In genomic region chr19:46527632-46528528, GRCm38 (mm10) we compare ENCODE assay signal across 8 mouse cellular contexts. TPM values are rescaled to one million over a fixed set of nuclear protein-coding genes. Genes with fewer than 3 reads are reported as not detected.
DNase-seq lines count a peak whose midpoint lies in the region; ATAC-seq and TF ChIP-seq lines count a peak whose summit lies in the region.

No protein-coding gene starts in this region.

- H3K4me2 ChIP-seq in heart, embryonic 11.5 days = peak overlapping the region; percentile 62
- H3K4me2 ChIP-seq in hindbrain, embryonic 16.5 days (ENCODE audit: low read length) = peak overlapping the region; percentile 43
- peak overlapping the region; percentile 56 for H3K4me2 ChIP-seq in midbrain, embryonic 12.5 days (replicated peaks)

- peaks cover 95% of the 10 kb centered on the region for H3K4me1 ChIP-seq in heart, embryonic 11.5 days (ENCODE audit: control insufficient read depth, insufficient read depth, low read length)
- peaks cover 85% of the 10 kb centered on the region for H3K4me1 ChIP-seq in hindbrain, embryonic 16.5 days (ENCODE audit: control insufficient read depth, insufficient read depth, low read depth, low read length)
- peaks cover 98% of the 10 kb centered on the region for H3K4me1 ChIP-seq in midbrain, embryonic 12.5 days

- H3K27ac ChIP-seq in heart, embryonic 11.5 days (ENCODE audit: low read depth, low read length) = peak overlapping the region; percentile 96
- peak overlapping the region; percentile 79 for H3K27ac ChIP-seq in hindbrain, embryonic 16.5 days (ENCODE audit: low read depth, low read length)
- H3K27ac ChIP-seq in midbrain, embryonic 12.5 days (replicated peaks) = peak overlapping the region; percentile 91

- WGBS in heart, embryonic 11.5 days (ENCODE audit: insufficient replicate concordance) = 14% methylated on average over 17 of the region's 17 CpGs
- 10% methylated on average over 17 of the region's 17 CpGs for WGBS in hindbrain, embryonic 16.5 days
- 5% methylated on average over 17 of the region's 17 CpGs for WGBS in midbrain, embryonic 12.5 days

- peak overlapping the region; percentile 19 for H3K4me3 ChIP-seq in heart, embryonic 11.5 days (ENCODE audit: low read depth, low read length)
- peak overlapping the region; percentile 19 for H3K4me3 ChIP-seq in hindbrain, embryonic 16.5 days (ENCODE audit: low read length)
- H3K4me3 ChIP-seq in midbrain, embryonic 12.5 days = peak overlapping the region; percentile 17

- DNase-seq in heart, adult 8-10 months (ENCODE audit: low spot score) = no peak
- peak; percentile 54 for DNase-seq in brain, embryonic 14.5 days (ENCODE audit: low read depth)
- DNase-seq in gastrocnemius, adult 8-10 months (ENCODE audit: low spot score in 2 of 2) = no peak
- DNase-seq in layer of hippocampus, postnatal 36 days = no peak
- DNase-seq in gastrocnemius, postnatal 14 days = no peak

- no peak for ATAC-seq in heart, embryonic 11.5 days (replicated peaks; ENCODE audit: insufficient number of reproducible peaks, low FRiP score, low TSS enrichment)
- ATAC-seq in hindbrain, embryonic 16.5 days = no peak
- ATAC-seq in midbrain, embryonic 12.5 days (ENCODE audit: low FRiP score, low read depth) = no peak

- intact Hi-C loops in gastrocnemius, postnatal 14 days (cut with DNase I; ENCODE audit: low total_unique reads) = no loop called here

- no peaks in the 10 kb centered on the region for H3K27me3 ChIP-seq in heart, embryonic 11.5 days (ENCODE audit: control insufficient read depth, insufficient read depth, low read length)
- no peaks in the 10 kb centered on the region for H3K27me3 ChIP-seq in hindbrain, embryonic 16.5 days (replicated peaks; ENCODE audit: control insufficient read depth, insufficient read depth, low read length)
- H3K27me3 ChIP-seq in midbrain, embryonic 12.5 days = no peaks in the 10 kb centered on the region

- no peaks in the 10 kb centered on the region for H3K36me3 ChIP-seq in heart, embryonic 11.5 days (ENCODE audit: control insufficient read depth, insufficient read depth, low read length)
- no peaks in the 10 kb centered on the region for H3K36me3 ChIP-seq in hindbrain, embryonic 16.5 days (ENCODE audit: control insufficient read depth, insufficient read depth, low read length)
- H3K36me3 ChIP-seq in midbrain, embryonic 12.5 days = no peaks in the 10 kb centered on the region

- no peak for TF ChIP-seq POLR2A in brain, embryonic 14.5 days (IDR thresholded peaks at IDR 0.05; ENCODE audit: borderline replicate concordance, extremely low read depth, insufficient read depth, insufficient read length, poor library complexity, severe bottlenecking)

- TF ChIP-seq CTCF in brain, embryonic 14.5 days (IDR thresholded peaks at IDR 0.05; ENCODE audit: borderline replicate concordance, extremely low read depth, insufficient read depth, insufficient read length) = no peak

- H3K9ac ChIP-seq in heart, embryonic 11.5 days (ENCODE audit: low read depth, low read length) = peak overlapping the region; percentile 60; the same call in 1 of the 2 replicates
- peak overlapping the region; percentile 28 for H3K9ac ChIP-seq in hindbrain, embryonic 16.5 days (ENCODE audit: low read depth, low read length)
- peak overlapping the region; percentile 45 for H3K9ac ChIP-seq in midbrain, embryonic 12.5 days (replicated peaks)

- no peaks in the 10 kb centered on the region for H3K9me3 ChIP-seq in heart, embryonic 11.5 days (replicated peaks; ENCODE audit: control insufficient read depth, low read length)
- no peaks in the 10 kb centered on the region for H3K9me3 ChIP-seq in hindbrain, embryonic 16.5 days (ENCODE audit: control insufficient read depth, low read length)
- no peaks in the 10 kb centered on the region for H3K9me3 ChIP-seq in midbrain, embryonic 12.5 days

RNA-seq across cellular contexts. Expression of gene Trim8, which starts 26.4 kb away (rescaled TPM):
- 18.0 and 18.6 TPM in 2 replicates for polyA plus RNA-seq in heart, embryonic 11.5 days (2014; fragmentation: Nextera tagmentation; extraction: Ambion mirVana)
- total RNA-seq in heart, adult 8-10 months (2022) = 10 to 100 TPM; 31.5 to 38.8 (median 37.6) TPM
- 35.3 and 63.0 TPM in 2 replicates for polyA plus RNA-seq in brain, embryonic 14.5 days (2012; rRNA removed)
- polyA plus RNA-seq in hindbrain, embryonic 16.5 days (2015; fragmentation: Nextera tagmentation; extraction: Ambion mirVana) = 23.4 and 27.6 TPM in 2 replicates
- 38.5 and 53.9 TPM in 2 replicates for polyA plus RNA-seq in midbrain, embryonic 12.5 days (2016; fragmentation: Nextera tagmentation; extraction: Ambion mirVana)
- total RNA-seq in gastrocnemius, adult 8-10 months (2022) = 10 to 100 TPM; 22.0 to 24.0 (median 22.7) TPM
- total RNA-seq in layer of hippocampus, postnatal 36 days (2021) = 100 to 1,000 TPM; 105 TPM
- 10 to 100 TPM; 20.1 to 23.1 TPM for total RNA-seq in gastrocnemius, postnatal 14 days (2021)

RNA-seq across cellular contexts. Expression of gene Arl3, which starts 45.1 kb away (rescaled TPM):
- 67.5 and 83.5 TPM in 2 replicates for polyA plus RNA-seq in heart, embryonic 11.5 days (2014; fragmentation: Nextera tagmentation; extraction: Ambion mirVana)
- 10 to 100 TPM; 31.3 to 56.0 (median 43.5) TPM for total RNA-seq in heart, adult 8-10 months (2022)
- 169 and 180 TPM in 2 replicates for polyA plus RNA-seq in brain, embryonic 14.5 days (2012; rRNA removed)
- 211 and 247 TPM in 2 replicates for polyA plus RNA-seq in hindbrain, embryonic 16.5 days (2015; fragmentation: Nextera tagmentation; extraction: Ambion mirVana)
- polyA plus RNA-seq in midbrain, embryonic 12.5 days (2016; fragmentation: Nextera tagmentation; extraction: Ambion mirVana) = 201 and 208 TPM in 2 replicates
- 10 to 100 TPM; 51.1 to 76.4 (median 62.8) TPM for total RNA-seq in gastrocnemius, adult 8-10 months (2022)
- total RNA-seq in layer of hippocampus, postnatal 36 days (2021) = 100 to 1,000 TPM; 123 to 126 TPM
- 10 to 100 TPM; 47.1 to 56.5 TPM for total RNA-seq in gastrocnemius, postnatal 14 days (2021)

RNA-seq across cellular contexts. Expression of gene Sfxn2, which starts 45.3 kb away (rescaled TPM):
- 8.1 and 10.5 TPM in 2 replicates for polyA plus RNA-seq in heart, embryonic 11.5 days (2014; fragmentation: Nextera tagmentation; extraction: Ambion mirVana)
- 1 to 10 TPM; 2.2 to 4.9 (median 2.7) TPM for total RNA-seq in heart, adult 8-10 months (2022)
- 11.8 and 12.6 TPM in 2 replicates for polyA plus RNA-seq in brain, embryonic 14.5 days (2012; rRNA removed)
- polyA plus RNA-seq in hindbrain, embryonic 16.5 days (2015; fragmentation: Nextera tagmentation; extraction: Ambion mirVana) = 9.9 and 10.5 TPM in 2 replicates
- polyA plus RNA-seq in midbrain, embryonic 12.5 days (2016; fragmentation: Nextera tagmentation; extraction: Ambion mirVana) = 11.9 and 14.2 TPM in 2 replicates
- 1 to 10 TPM; 1.6 to 3.0 (median 2.8) TPM for total RNA-seq in gastrocnemius, adult 8-10 months (2022)
- total RNA-seq in layer of hippocampus, postnatal 36 days (2021) = 1 to 10 TPM; 4.9 to 8.5 TPM
- 1 to 10 TPM; 2.8 to 3.4 TPM for total RNA-seq in gastrocnemius, postnatal 14 days (2021)
